Mouse (Mus musculus): ENCODE results near the gene Tgm1.
A peak's percentile ranks its signal among the peaks of the same experiment; 100 is the strongest.

Gene Tgm1

GRCm38 (mm10) chr14:55671833-55672740 is 41.6 kb downstream of the Tgm1 start, which contains the start of the genes Gmpr2 and Nedd8:
Gene Gmpr2 (plus strand): TSS chr14:55671941.
Gene Nedd8 (minus strand): TSS chr14:55672124.
- peak; percentile 76 for DNase-seq

- no peak for DNase-seq
Measured at GRCm38 (mm10) chr14:55671486-55671832, 42.3 kb downstream of the Tgm1 start.

- no peak for DNase-seq
Measured at GRCm38 (mm10) chr14:55660636-55661035, 53.1 kb downstream of the Tgm1 start.

- peak; percentile 79 for DNase-seq
Measured at GRCm38 (mm10) chr14:55659960-55660573, 53.7 kb downstream of the Tgm1 start, which contains the start of gene Mdp1. Gene Mdp1 (minus strand): TSS chr14:55660508.

GRCm38 (mm10) chr14:55658011-55658410 is 55.7 kb downstream of the Tgm1 start:
- no peak for DNase-seq

- no peak for DNase-seq
Measured at GRCm38 (mm10) chr14:55656935-55657334, 56.8 kb downstream of the Tgm1 start.

- no peak for DNase-seq
Measured at GRCm38 (mm10) chr14:55651528-55651927, 62.2 kb downstream of the Tgm1 start.

Data from right cerebral cortex, postnatal 4 days (tissue).